Mouse (Mus musculus) liver, adult 2 months (tissue): ENCODE measurements around the gene Apobec4.

Experiments used
- CTCF ChIP-seq: fragments of 200-500 bp; IDR thresholded peaks from 2 replicates; pipeline ENCODE4 v1.5.1; 2011; ENCODE audit warnings: low read depth, low read length, control low read depth
- POLR2A ChIP-seq: fragments of 200-500 bp; IDR thresholded peaks from 2 replicates; pipeline ENCODE4 v1.6.1; 2011; ENCODE audit warnings: low read length, control low read depth; ENCODE audit not compliant: insufficient read depth; ENCODE audit errors: extremely low read depth

DNA sequence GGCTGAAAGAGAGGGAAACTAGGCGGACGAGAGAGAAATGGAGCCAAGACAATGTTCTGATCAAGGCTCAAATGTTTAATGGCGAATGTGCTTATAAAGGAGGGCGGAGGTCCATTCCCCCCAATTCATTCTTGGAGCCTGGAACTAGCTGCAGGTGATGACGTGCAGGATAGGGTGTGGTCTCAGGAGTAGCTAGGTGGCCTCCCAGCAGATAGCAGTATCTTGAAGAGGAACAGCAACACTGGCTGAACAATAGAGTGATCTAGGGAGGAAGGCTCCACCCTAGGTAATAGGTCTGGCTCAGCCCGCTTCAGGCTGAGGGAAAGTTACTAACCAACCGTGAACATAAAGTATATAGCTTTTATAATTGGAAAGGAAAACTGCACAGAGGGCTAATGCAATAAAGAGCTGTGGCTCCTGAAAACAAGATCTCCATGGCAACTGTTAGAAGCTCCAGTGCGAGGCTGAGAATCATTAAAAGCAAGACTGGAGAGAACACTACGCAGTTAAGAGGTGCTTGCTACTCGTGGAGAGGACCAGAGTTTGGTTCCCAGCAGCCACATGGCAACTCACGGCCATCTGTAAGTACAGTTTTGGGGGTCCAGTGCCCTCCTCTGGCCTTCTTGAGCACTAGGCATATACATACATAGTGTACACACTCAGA lies 28.7 kb upstream of the Apobec4 start:
- TF ChIP-seq POLR2A: no peak
- TF ChIP-seq CTCF: no peak
